Mouse (Mus musculus) bone marrow macrophage, adult 2 months (primary cell): Measurements from ENCODE around the gene Olfr1039.
"Not testable (repeated sequence)": the region's sequence is repeated elsewhere in the genome, so short reads cannot be mapped to it uniquely, and the experiment has no call there.

Experiments
- CTCF ChIP-seq: IDR thresholded peaks from 2 replicates; pipeline ENCODE4 v1.5.1; 2012; ENCODE audit warnings: low read depth, mild to moderate bottlenecking, low read length, moderate library complexity
- POLR2A ChIP-seq: IDR thresholded peaks from 2 replicates; pipeline ENCODE4 v1.6.1; 2012; ENCODE audit warnings: mild to moderate bottlenecking, low read depth, low read length, borderline replicate concordance

- not testable (repeated sequence) for TF ChIP-seq POLR2A, CTCF
Observed at GRCm38 (mm10) chr2:86175422-86175821, 39.7 kb upstream of the Olfr1039 start.
